In genomic region chr12:107997901-107998300, GRCm38 (mm10) we compare ENCODE assay signal across 12 mouse cellular contexts. TPM values are rescaled to one million over a fixed set of nuclear protein-coding genes. Genes with fewer than 3 reads are reported as not detected.
DNase-seq lines count a peak whose midpoint lies in the region; ATAC-seq and TF ChIP-seq lines count a peak whose summit lies in the region.
"Had no signal": no experiment of that assay in that cellular context is flagged by ENCODE, and none has a peak within 500 bp of the region (broad histone marks: within the 10 kb centered on the region; RNA-seq: fewer than 3 reads in every experiment).

No protein-coding gene starts in this region.

- WGBS in heart, embryonic 16.5 days: 71% methylated on average over 11 of the region's 11 CpGs
- 26% methylated on average over 11 of the region's 11 CpGs for WGBS in thymus, adult 2 months
- WGBS in intestine, embryonic 16.5 days: 62% methylated on average over 11 of the region's 11 CpGs
- 60% methylated on average over 11 of the region's 11 CpGs for WGBS in small intestine, adult 2 months
- WGBS in heart, embryonic 11.5 days (ENCODE audit: insufficient replicate concordance): 64% methylated on average over 11 of the region's 11 CpGs

- H3K27me3 ChIP-seq in heart, embryonic 16.5 days (ENCODE audit: control insufficient read depth, insufficient read depth, low read length): peaks cover 36% of the 10 kb centered on the region
- no peaks in the 10 kb centered on the region for H3K27me3 ChIP-seq in thymus, adult 2 months (ENCODE audit: control insufficient read depth, insufficient read depth, low read length)
- no peaks in the 10 kb centered on the region for H3K27me3 ChIP-seq in intestine, embryonic 16.5 days (replicated peaks; ENCODE audit: control insufficient read depth, insufficient read depth, low read length)
- H3K27me3 ChIP-seq in small intestine, adult 2 months (ENCODE audit: control insufficient read depth, insufficient read depth, low read length): no peaks in the 10 kb centered on the region; the same call in 1 of the 2 replicates
- peaks cover 33% of the 10 kb centered on the region for H3K27me3 ChIP-seq in heart, embryonic 11.5 days (ENCODE audit: control insufficient read depth, insufficient read depth, low read length)

- peak overlapping the region; percentile 14; the same call in 1 of the 2 replicates for H3K4me3 ChIP-seq in heart, embryonic 16.5 days (ENCODE audit: low read length)
- H3K4me3 ChIP-seq in thymus, adult 2 months (ENCODE audit: control insufficient read depth, insufficient read depth, low read length): peak overlapping the region; percentile 58
- no peak overlapping the region for H3K4me3 ChIP-seq in intestine, embryonic 16.5 days (ENCODE audit: low read length)
- peak overlapping the region; percentile 23; the same call in 1 of the 2 replicates for H3K4me3 ChIP-seq in small intestine, adult 2 months (ENCODE audit: low read depth, low read length)
- no peak overlapping the region for H3K4me3 ChIP-seq in heart, embryonic 11.5 days (ENCODE audit: low read depth, low read length)

- no peaks in the 10 kb centered on the region for H3K9me3 ChIP-seq in heart, embryonic 16.5 days (replicated peaks; ENCODE audit: control insufficient read depth, low read length)
- no peaks in the 10 kb centered on the region for H3K9me3 ChIP-seq in intestine, embryonic 16.5 days (ENCODE audit: control insufficient read depth, low read length)
- no peaks in the 10 kb centered on the region for H3K9me3 ChIP-seq in heart, embryonic 11.5 days (replicated peaks; ENCODE audit: control insufficient read depth, low read length)

- no peak for DNase-seq in heart, adult 18-20 months
- no peak for DNase-seq in thymus, adult 2 months
- no peak for DNase-seq in thymus, postnatal 10 days (ENCODE audit: low spot score in 2 of 2)
- no peak for DNase-seq in urinary bladder, postnatal 14 days (ENCODE audit: low spot score)
- DNase-seq: cerebellum, postnatal 10 days; kidney, postnatal 10 days had no signal

- no peak for ATAC-seq in heart, embryonic 16.5 days (replicated peaks; ENCODE audit: extremely low read depth, insufficient read depth, low FRiP score)
- ATAC-seq in intestine, embryonic 16.5 days: no peak
- no peak for ATAC-seq in heart, embryonic 11.5 days (replicated peaks; ENCODE audit: insufficient number of reproducible peaks, low FRiP score, low TSS enrichment)
- ATAC-seq: lung, postnatal 0 days; Patski had no signal

- TF ChIP-seq POLR2A in thymus, adult 2 months (IDR thresholded peaks at IDR 0.05; ENCODE audit: control insufficient read depth, extremely low read depth, insufficient read depth, low read length, poor library complexity): no peak
- TF ChIP-seq POLR2A in small intestine, adult 2 months (IDR thresholded peaks at IDR 0.05; ENCODE audit: low read depth, low read length): no peak

- H3K36me3 ChIP-seq in heart, embryonic 16.5 days (ENCODE audit: control insufficient read depth, insufficient read depth): no peaks in the 10 kb centered on the region
- peaks cover 9% of the 10 kb centered on the region for H3K36me3 ChIP-seq in thymus, adult 2 months (ENCODE audit: control insufficient read depth, insufficient read depth, low read length)
- H3K36me3 ChIP-seq in intestine, embryonic 16.5 days (ENCODE audit: control insufficient read depth, insufficient read depth, low read length): no peaks in the 10 kb centered on the region
- H3K36me3 ChIP-seq in small intestine, adult 2 months (ENCODE audit: control insufficient read depth, insufficient read depth, low read length): no peaks in the 10 kb centered on the region
- no peaks in the 10 kb centered on the region for H3K36me3 ChIP-seq in heart, embryonic 11.5 days (ENCODE audit: control insufficient read depth, insufficient read depth, low read length)

- H3K27ac ChIP-seq in heart, embryonic 16.5 days (ENCODE audit: low read length): no peak overlapping the region
- peak overlapping the region; percentile 75 for H3K27ac ChIP-seq in thymus, adult 2 months (ENCODE audit: control insufficient read depth, insufficient read depth, low read length)
- no peak overlapping the region for H3K27ac ChIP-seq in intestine, embryonic 16.5 days (ENCODE audit: low read length)
- no peak overlapping the region for H3K27ac ChIP-seq in small intestine, adult 2 months (ENCODE audit: insufficient read depth, low read depth, low read length)
- no peak overlapping the region for H3K27ac ChIP-seq in heart, embryonic 11.5 days (ENCODE audit: low read depth, low read length)

- H3K4me1 ChIP-seq in heart, embryonic 16.5 days (ENCODE audit: control insufficient read depth, insufficient read depth, low read length): no peaks in the 10 kb centered on the region
- peaks cover 37% of the 10 kb centered on the region for H3K4me1 ChIP-seq in thymus, adult 2 months (replicated peaks; ENCODE audit: control insufficient read depth, insufficient read depth, low read length)
- H3K4me1 ChIP-seq in intestine, embryonic 16.5 days (ENCODE audit: control insufficient read depth, insufficient read depth, low read length): peaks cover 18% of the 10 kb centered on the region
- peaks cover under 1% of the 10 kb centered on the region; the same call in 1 of the 2 replicates for H3K4me1 ChIP-seq in small intestine, adult 2 months (ENCODE audit: control insufficient read depth, insufficient read depth, insufficient read length, low read length)
- no peaks in the 10 kb centered on the region for H3K4me1 ChIP-seq in heart, embryonic 11.5 days (ENCODE audit: control insufficient read depth, insufficient read depth, low read length)

- peak overlapping the region; percentile 31; the same call in 1 of the 2 replicates for H3K4me2 ChIP-seq in heart, embryonic 16.5 days (ENCODE audit: low read depth, low read length)
- H3K4me2 ChIP-seq in intestine, embryonic 16.5 days (ENCODE audit: low read depth, low read length): peak overlapping the region; percentile 39; the same call in 1 of the 2 replicates
- no peak overlapping the region for H3K4me2 ChIP-seq in heart, embryonic 11.5 days

- H3K9ac ChIP-seq in heart, embryonic 16.5 days (ENCODE audit: low read length): no peak overlapping the region
- no peak overlapping the region for H3K9ac ChIP-seq in intestine, embryonic 16.5 days (ENCODE audit: low read depth, low read length)
- no peak overlapping the region for H3K9ac ChIP-seq in heart, embryonic 11.5 days (ENCODE audit: low read depth, low read length)

- no peak for TF ChIP-seq CTCF in thymus, adult 2 months (IDR thresholded peaks at IDR 0.05; ENCODE audit: borderline replicate concordance, control insufficient read depth, extremely low read depth, insufficient read depth, low read length, poor library complexity)
- TF ChIP-seq CTCF in small intestine, adult 2 months (IDR thresholded peaks at IDR 0.05; ENCODE audit: extremely low read depth, insufficient read length, insufficient replicate concordance, low read depth, low read length): no peak

RNA-seq across cellular contexts. Expression of gene Bcl11b, which starts 5.5 kb away (rescaled TPM):
- 6.3 and 9.0 TPM in 2 replicates for polyA plus RNA-seq in heart, embryonic 16.5 days (2015; fragmentation: Nextera tagmentation; extraction: Ambion mirVana)
- 1 to 10 TPM in 1 of 2 experiments, under 1 TPM in 1; 0.69 to 1.1 TPM for total RNA-seq in heart, adult 18-20 months (2021)
- polyA plus RNA-seq in thymus, adult 2 months (2012; rRNA removed): 346 and 564 TPM in 2 replicates
- polyA plus RNA-seq in intestine, embryonic 16.5 days (2015; fragmentation: Nextera tagmentation; extraction: Ambion mirVana): 3.4 and 5.5 TPM in 2 replicates
- polyA plus RNA-seq in small intestine, adult 2 months (2012; rRNA removed): 7.9 and 22.3 TPM in 2 replicates
- polyA plus RNA-seq in heart, embryonic 11.5 days (2014; fragmentation: Nextera tagmentation; extraction: Ambion mirVana): 1.7 and 3.5 TPM in 2 replicates

Comparison
In these comparisons a context has a peak if more than half of its experiments do, and no peak if none do; other contexts are left out.
1. H3K4me3 ChIP-seq: peak in heart, embryonic 16.5 days (single experiment), thymus, adult 2 months (single experiment) and small intestine, adult 2 months (single experiment); none in intestine, embryonic 16.5 days (single experiment) and heart, embryonic 11.5 days (single experiment).
2. RNA of gene Bcl11b, which starts 5.5 kb away (polyA plus RNA-seq): 346 to 564 TPM in thymus, adult 2 months; 7.9 to 22.3 TPM in small intestine, adult 2 months, 6.3 to 9.0 TPM in heart, embryonic 16.5 days, 3.4 to 5.5 TPM in intestine, embryonic 16.5 days and 1.7 to 3.5 TPM in heart, embryonic 11.5 days; every median in the first group is over 10 times any median in the second.